Mouse (Mus musculus): ENCODE data around the gene Gm20458.

- no peak for TF ChIP-seq FLI1 (IDR thresholded peaks at IDR 0.05; ENCODE audit: low read length)
- no peak for TF ChIP-seq GATA1 (IDR thresholded peaks at IDR 0.05; ENCODE audit: borderline replicate concordance, low read length)
These were observed 37.3 kb upstream of the Gm20458 start for GRCm38 (mm10) chr2:164423464-164423863.

Measured in megakaryocyte, embryonic 14.5 days (primary cell).